Mouse (Mus musculus): ENCODE data around the gene B4galnt4.

GRCm38 (mm10) chr7:141068351-141068750, 7.4 kb downstream of the B4galnt4 start:
- TF ChIP-seq POLR2A (IDR thresholded peaks at IDR 0.05; ENCODE audit: insufficient read length, low read depth) (no peak), TCF12 (IDR thresholded peaks at IDR 0.05; ENCODE audit: insufficient read depth, poor library complexity, severe bottlenecking) (no peak), MYOG (IDR thresholded peaks at IDR 0.05; ENCODE audit: control insufficient read depth in 1 of 3, insufficient read depth in 1 of 3, insufficient read length in 2 of 3, low read depth in 2 of 3) (no peak), CEBPB (IDR thresholded peaks at IDR 0.05; ENCODE audit: insufficient read depth, poor library complexity, severe bottlenecking) (no peak)
